Mouse (Mus musculus): ENCODE measurements around the gene Gm3893. TPM values are rescaled to one million over a fixed set of nuclear protein-coding genes. Genes with fewer than 3 reads are reported as not detected.
"Not testable (repeated sequence)": the region's sequence is repeated elsewhere in the genome, so short reads cannot be mapped to it uniquely, and the experiment has no call there.

Gene Gm3893
- polyA plus RNA-seq (2015; fragmentation: Nextera tagmentation; extraction: Ambion mirVana): not detected in 2 replicates

- not testable (repeated sequence) for H3K27ac ChIP-seq (replicated peaks); H3K9me3 ChIP-seq (replicated peaks); H3K36me3 ChIP-seq; H3K4me2 ChIP-seq; H3K4me3 ChIP-seq (replicated peaks); ATAC-seq (ENCODE audit: low FRiP score); H3K27me3 ChIP-seq (replicated peaks); H3K4me1 ChIP-seq; H3K9ac ChIP-seq (replicated peaks)
- WGBS: no CpG with 5 or more reads among the region's 2 CpGs
Observed at GRCm38 (mm10) chr4:42090907-42091306, at the start of gene Gm3893. Gene Gm3893 (plus strand): TSS chr4:42091207.

GRCm38 (mm10) chr4:42114517-42114916 is 23.5 kb downstream of the Gm3893 start, which contains the start of gene Gm13304:
Gene Gm13304 (plus strand): TSS chr4:42114817.
- not testable (repeated sequence) for H3K4me1 ChIP-seq; H3K9ac ChIP-seq (replicated peaks); H3K36me3 ChIP-seq; H3K4me2 ChIP-seq; ATAC-seq (ENCODE audit: low FRiP score); H3K4me3 ChIP-seq (replicated peaks); H3K27ac ChIP-seq (replicated peaks); H3K9me3 ChIP-seq (replicated peaks); H3K27me3 ChIP-seq (replicated peaks)
- no CpG with 5 or more reads among the region's 5 CpGs for WGBS

Other genes with a start within 250 kb of the Gm3893 start
- gene Gm21541, start 187.6 kb upstream of the Gm3893 start, polyA plus RNA-seq (2015; fragmentation: Nextera tagmentation; extraction: Ambion mirVana): 4.0 TPM in 1 of 2 replicates, not detected in the other
- 10.5 and 11.7 TPM in 2 replicates for gene Gm20878, start 149.6 kb upstream of the Gm3893 start, polyA plus RNA-seq (2015; fragmentation: Nextera tagmentation; extraction: Ambion mirVana)
- 1.5 and 1.6 TPM in 2 replicates for gene Fam205a4, start 125.1 kb upstream of the Gm3893 start, polyA plus RNA-seq (2015; fragmentation: Nextera tagmentation; extraction: Ambion mirVana)
- not detected in 2 replicates for gene Gm21093, start 56.5 kb upstream of the Gm3893 start, polyA plus RNA-seq (2015; fragmentation: Nextera tagmentation; extraction: Ambion mirVana)
- gene Gm13304, start 23.6 kb downstream of the Gm3893 start, polyA plus RNA-seq (2015; fragmentation: Nextera tagmentation; extraction: Ambion mirVana): not detected in 2 replicates
- gene Gm13306, start 62.2 kb downstream of the Gm3893 start, polyA plus RNA-seq (2015; fragmentation: Nextera tagmentation; extraction: Ambion mirVana): 3.2 and 4.3 TPM in 2 replicates
- gene Gm13305, start 77.4 kb downstream of the Gm3893 start, polyA plus RNA-seq (2015; fragmentation: Nextera tagmentation; extraction: Ambion mirVana): 0.79 TPM in 1 of 2 replicates, not detected in the other
- gene Gm10600, start 149.4 kb downstream of the Gm3893 start, polyA plus RNA-seq (2015; fragmentation: Nextera tagmentation; extraction: Ambion mirVana): not detected in 2 replicates
- gene Ccl21b, start 164.6 kb downstream of the Gm3893 start, polyA plus RNA-seq (2015; fragmentation: Nextera tagmentation; extraction: Ambion mirVana): not detected in 2 replicates
- gene Gm21953, start 203.1 kb downstream of the Gm3893 start, polyA plus RNA-seq (2015; fragmentation: Nextera tagmentation; extraction: Ambion mirVana): not detected in 2 replicates
- gene Fam205a3, start 227.1 kb downstream of the Gm3893 start, polyA plus RNA-seq (2015; fragmentation: Nextera tagmentation; extraction: Ambion mirVana): not detected in 2 replicates

Data from neural tube, embryonic 15.5 days (tissue).